Mouse (Mus musculus) E14TG2a.4 (cell line): ENCODE data around the gene Ptpn13.

Experiments
- CTCF ChIP-seq: conservative IDR thresholded peaks from 2 replicates; pipeline ENCODE4 v1.5.1; 2014; ENCODE audit warnings: low read length
- NANOG ChIP-seq: IDR thresholded peaks from 2 replicates; pipeline ENCODE4 v1.6.1; 2014; ENCODE audit warnings: borderline replicate concordance, low read length, mixed read lengths

GRCm38 (mm10) chr5:103527437-103527718, 102.4 kb downstream of the Ptpn13 start:
- TF ChIP-seq CTCF (no peak), NANOG (no peak)
